Mouse (Mus musculus): Measurements from ENCODE around the gene Pigz. TPM values are rescaled to one million over a fixed set of nuclear protein-coding genes. Genes with fewer than 3 reads are reported as not detected.

The Pigz gene
- total and polyA plus RNA-seq, 2 experiments from 2014 or later = 2.9 to 4.1 TPM

DNA sequence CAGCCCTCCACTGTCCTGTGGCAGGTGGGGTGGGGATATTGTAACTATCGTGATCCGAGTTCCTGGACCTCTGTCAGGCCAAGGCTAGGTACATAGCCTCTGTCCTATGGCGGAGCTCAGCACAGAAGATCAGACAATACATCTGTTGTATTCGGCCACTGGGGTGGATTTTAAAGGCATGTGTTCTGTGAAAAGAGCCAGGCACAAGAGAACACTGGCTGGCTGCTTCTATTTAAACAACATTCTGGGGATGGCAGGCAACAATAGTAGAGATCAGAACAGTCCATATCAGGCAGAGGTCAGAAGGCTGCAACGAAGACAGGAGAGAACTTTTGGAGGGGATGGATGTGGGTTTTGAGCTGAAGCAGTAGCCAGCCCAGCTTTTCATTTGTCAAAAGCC is 1.4 kb upstream of the Pigz start:
- Histone ChIP-seq H3K9ac (no peak overlapping the region), H3K27ac (ENCODE audit: low read depth, low read length) (peak overlapping the region; percentile 96), H3K9me3 (ENCODE audit: low read length) (no peaks in the 10 kb centered on the region), H3K4me1 (ENCODE audit: insufficient read depth) (peaks cover 20% of the 10 kb centered on the region), H3K4me3 (ENCODE audit: low read depth, low read length) (no peak overlapping the region), H3K36me3 (ENCODE audit: insufficient read depth) (no peaks in the 10 kb centered on the region), H3K27me3 (ENCODE audit: insufficient read depth, low read length) (no peaks in the 10 kb centered on the region), H3K4me2 (ENCODE audit: low read depth) (0 out of 2 replicates have a peak overlapping the region, but pooled peaks have one; percentile 97)
- no peak for TF ChIP-seq CTCF (IDR thresholded peaks at IDR 0.05; ENCODE audit: low read depth)
- DNase-seq = no peak
- ATAC-seq = no peak
- WGBS = 24% methylated on average over 5 of the region's 5 CpGs

DNA sequence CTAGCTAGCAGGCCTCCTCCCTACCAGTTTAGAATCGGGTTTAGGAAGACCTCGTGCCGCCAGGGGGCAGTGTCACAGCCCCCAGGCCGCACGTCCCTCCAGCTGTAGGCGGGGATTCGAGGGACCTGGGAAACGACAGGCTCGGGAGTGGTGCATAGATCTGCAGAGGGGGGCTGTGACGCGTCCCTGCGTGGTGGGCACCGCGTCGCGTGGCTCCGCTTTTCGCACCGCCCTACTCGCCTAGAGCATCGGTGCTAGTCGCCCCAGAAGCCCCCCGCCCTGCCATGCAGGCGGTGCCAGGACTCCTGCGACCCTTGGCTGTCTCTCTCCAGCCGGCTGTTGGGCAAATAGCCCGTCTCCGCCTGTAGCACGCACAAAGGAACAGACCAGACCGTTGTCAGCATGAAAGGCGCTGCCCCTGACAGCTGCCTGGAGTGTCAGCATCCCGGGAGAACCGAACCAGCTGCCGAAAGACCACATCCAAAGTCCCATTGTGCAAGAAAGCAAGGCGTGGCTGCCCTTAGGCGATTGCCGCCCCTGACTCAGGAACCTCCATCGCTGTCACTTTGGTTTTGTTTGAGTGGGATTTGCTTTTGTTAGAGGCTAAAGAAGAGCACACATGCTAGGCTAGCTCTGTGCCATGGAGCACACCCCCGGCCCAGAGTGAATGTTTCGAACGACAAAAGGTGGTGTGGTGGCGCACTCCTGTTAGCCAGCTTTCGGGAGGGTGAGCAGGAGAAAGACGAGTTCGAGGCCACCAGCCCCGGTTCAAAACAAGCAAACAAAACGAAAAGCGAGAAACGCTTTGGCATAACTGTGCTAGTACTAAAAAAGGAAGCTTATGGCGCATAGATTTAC is 582 bp upstream of the Pigz start:
- Histone ChIP-seq H3K4me3 (ENCODE audit: low read depth, low read length) (peak overlapping the region; percentile 47), H3K36me3 (ENCODE audit: insufficient read depth) (no peaks in the 10 kb centered on the region), H3K4me1 (ENCODE audit: insufficient read depth) (peaks cover 20% of the 10 kb centered on the region), H3K27ac (ENCODE audit: low read depth, low read length) (peak overlapping the region; percentile 96), H3K27me3 (ENCODE audit: insufficient read depth, low read length) (no peaks in the 10 kb centered on the region), H3K9me3 (ENCODE audit: low read length) (no peaks in the 10 kb centered on the region), H3K4me2 (ENCODE audit: low read depth) (peak overlapping the region; percentile 97), H3K9ac (peak overlapping the region; percentile 83)
- peak; percentile 96 for TF ChIP-seq CTCF (IDR thresholded peaks at IDR 0.05; ENCODE audit: low read depth)
- WGBS = 2% methylated on average over 50 of the region's 50 CpGs
- peak; percentile 98 for DNase-seq
- peak; percentile 99 for ATAC-seq

DNA sequence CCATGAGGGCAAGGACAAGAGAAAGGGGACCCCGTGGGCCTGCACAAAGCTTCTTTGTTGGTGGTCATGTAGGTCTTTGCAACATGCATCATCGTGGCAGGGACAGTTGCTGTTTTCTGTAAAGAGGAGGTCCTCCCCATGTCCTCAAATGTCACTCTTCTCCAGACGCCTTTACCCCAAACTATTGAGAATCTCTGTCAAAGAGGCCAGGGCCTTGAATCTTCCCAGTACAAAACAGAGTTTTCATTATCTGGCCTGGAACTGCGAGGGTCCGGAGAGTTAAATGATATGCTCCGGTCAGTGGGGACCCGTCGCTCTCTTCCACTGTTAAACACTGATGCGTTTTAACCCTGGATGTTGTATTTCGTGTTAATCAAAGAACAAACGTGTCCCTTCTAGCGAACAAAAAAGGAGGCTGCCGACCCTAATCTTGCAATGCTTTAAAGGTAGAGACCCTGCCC is 929 bp downstream of the Pigz start:
- DNase-seq (no peak), ATAC-seq (no peak)
- no peaks in the 10 kb centered on the region for H3K36me3 ChIP-seq (ENCODE audit: insufficient read depth)
- peak overlapping the region; percentile 83 for H3K9ac ChIP-seq
- 20% methylated on average over 13 of the region's 13 CpGs for WGBS
- no peaks in the 10 kb centered on the region for H3K9me3 ChIP-seq (ENCODE audit: low read length)
- peak overlapping the region; percentile 47 for H3K4me3 ChIP-seq (ENCODE audit: low read depth, low read length)
- no peaks in the 10 kb centered on the region for H3K27me3 ChIP-seq (ENCODE audit: insufficient read depth, low read length)
- peak overlapping the region; percentile 96 for H3K27ac ChIP-seq (ENCODE audit: low read depth, low read length)
- no peak for TF ChIP-seq CTCF (IDR thresholded peaks at IDR 0.05; ENCODE audit: low read depth)
- H3K4me1 ChIP-seq (ENCODE audit: insufficient read depth) = peaks cover 20% of the 10 kb centered on the region
- H3K4me2 ChIP-seq (ENCODE audit: low read depth) = peak overlapping the region; percentile 97

DNA sequence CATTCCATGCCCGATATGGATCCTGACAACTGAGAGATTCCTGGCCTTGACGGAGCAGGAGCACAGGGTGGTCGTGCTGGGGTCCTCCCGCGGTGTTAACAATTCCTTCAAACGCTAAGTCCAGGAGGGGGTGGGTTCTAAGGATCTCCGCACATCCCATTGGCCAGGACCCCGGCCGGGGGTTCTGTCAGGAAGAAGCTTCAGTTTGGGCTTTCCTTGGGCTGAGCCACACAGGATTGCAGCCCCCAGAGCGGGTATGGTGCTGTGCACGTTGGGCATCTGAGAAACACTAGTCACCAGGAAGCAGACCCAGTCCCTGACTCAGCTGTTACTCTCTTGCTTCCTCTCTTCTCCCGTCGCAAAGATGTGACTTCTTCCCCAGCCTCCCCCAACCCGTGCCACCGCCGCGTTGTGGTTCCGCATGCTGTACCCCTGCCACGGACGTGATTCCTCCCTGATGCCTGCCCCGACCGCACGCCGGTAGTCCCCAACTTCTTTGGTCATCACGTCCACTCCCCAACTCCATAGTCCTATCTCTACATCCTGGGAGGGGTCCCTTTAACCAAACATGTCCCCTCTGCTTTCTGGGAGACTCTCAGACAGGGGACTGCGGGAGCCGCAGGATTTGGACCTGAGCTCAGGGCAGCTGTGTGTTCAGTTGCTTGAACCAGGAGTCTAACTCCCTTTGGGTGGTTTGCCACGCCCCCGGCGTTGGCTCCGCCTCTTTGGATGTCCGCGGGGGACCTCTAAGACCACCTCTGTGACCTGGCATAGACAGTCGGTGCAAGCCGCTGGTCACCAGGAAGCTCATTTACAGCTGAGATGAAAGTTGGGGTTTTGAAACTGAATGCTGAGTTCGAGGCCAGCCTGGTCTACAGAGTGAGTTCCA is 1.7 kb downstream of the Pigz start:
- TF ChIP-seq CTCF (IDR thresholded peaks at IDR 0.05; ENCODE audit: low read depth) = no peak
- ATAC-seq (no peak), DNase-seq (peak; percentile 62)
- Histone ChIP-seq H3K4me2 (ENCODE audit: low read depth) (peak overlapping the region; percentile 97), H3K27me3 (ENCODE audit: insufficient read depth, low read length) (no peaks in the 10 kb centered on the region), H3K36me3 (ENCODE audit: insufficient read depth) (no peaks in the 10 kb centered on the region), H3K27ac (ENCODE audit: low read depth, low read length) (peak overlapping the region; percentile 96; the same call in 1 of the 2 replicates), H3K9me3 (ENCODE audit: low read length) (no peaks in the 10 kb centered on the region), H3K4me1 (ENCODE audit: insufficient read depth) (peaks cover 20% of the 10 kb centered on the region), H3K4me3 (ENCODE audit: low read depth, low read length) (peak overlapping the region; percentile 47), H3K9ac (peak overlapping the region; percentile 83)
- 4% methylated on average over 36 of the region's 36 CpGs for WGBS

DNA sequence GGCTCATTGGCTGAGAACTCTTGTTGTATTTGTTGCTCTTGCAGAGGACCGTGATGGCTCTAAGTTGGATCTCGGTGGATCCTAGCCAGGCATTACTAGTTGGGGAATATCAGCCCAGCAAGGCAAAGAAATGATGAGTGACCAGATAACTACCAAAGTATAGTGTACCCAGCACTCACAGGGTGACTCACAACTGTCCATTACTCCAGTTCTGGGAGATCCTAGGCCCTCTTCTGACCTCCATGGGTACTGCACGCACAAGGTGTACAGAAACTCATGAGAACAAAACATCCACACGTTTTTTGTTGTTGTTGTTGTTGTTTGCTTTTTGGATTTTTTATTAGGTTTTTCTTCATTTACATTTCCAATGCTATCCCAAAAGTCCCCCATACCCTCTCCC is 2.9 kb downstream of the Pigz start:
- DNase-seq (no peak), ATAC-seq (no peak)
- H3K27me3 ChIP-seq (ENCODE audit: insufficient read depth, low read length) = no peaks in the 10 kb centered on the region
- H3K9ac ChIP-seq = no peak overlapping the region
- no peak overlapping the region for H3K4me3 ChIP-seq (ENCODE audit: low read depth, low read length)
- 0 out of 2 replicates have a peak, but pooled peaks have one; percentile 10 for TF ChIP-seq CTCF (IDR thresholded peaks at IDR 0.05; ENCODE audit: low read depth)
- peaks cover 20% of the 10 kb centered on the region for H3K4me1 ChIP-seq (ENCODE audit: insufficient read depth)
- no peak overlapping the region for H3K4me2 ChIP-seq (ENCODE audit: low read depth)
- H3K27ac ChIP-seq (ENCODE audit: low read depth, low read length) = no peak overlapping the region
- WGBS = 86% methylated on average over 4 of the region's 4 CpGs
- no peaks in the 10 kb centered on the region for H3K36me3 ChIP-seq (ENCODE audit: insufficient read depth)
- H3K9me3 ChIP-seq (ENCODE audit: low read length) = no peaks in the 10 kb centered on the region

DNA sequence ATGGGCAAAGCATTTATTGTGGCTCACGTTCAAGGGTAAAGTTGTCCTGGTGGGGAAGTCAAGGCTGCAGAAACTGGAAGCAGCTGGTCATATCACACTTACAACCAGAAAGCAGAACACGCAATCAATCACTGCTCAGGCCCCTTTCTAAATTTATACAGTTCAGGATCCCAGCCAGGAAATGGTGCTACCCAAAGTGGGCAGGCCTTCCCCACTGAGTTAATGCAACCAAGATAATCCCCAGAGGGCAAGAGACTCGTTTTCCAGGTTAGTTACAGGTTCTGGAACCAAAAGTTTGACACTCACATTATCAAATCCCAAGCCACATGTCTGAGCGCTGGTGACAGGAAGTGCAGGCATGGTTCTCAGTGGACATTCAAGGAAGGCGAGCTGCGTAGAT is 5.2 kb downstream of the Pigz start:
- DNase-seq = no peak
- no peak for TF ChIP-seq CTCF (IDR thresholded peaks at IDR 0.05; ENCODE audit: low read depth)
- Histone ChIP-seq H3K9ac (no peak overlapping the region), H3K9me3 (ENCODE audit: low read length) (no peaks in the 10 kb centered on the region), H3K4me3 (ENCODE audit: low read depth, low read length) (no peak overlapping the region), H3K27me3 (ENCODE audit: insufficient read depth, low read length) (no peaks in the 10 kb centered on the region), H3K4me2 (ENCODE audit: low read depth) (no peak overlapping the region), H3K36me3 (ENCODE audit: insufficient read depth) (no peaks in the 10 kb centered on the region), H3K4me1 (ENCODE audit: insufficient read depth) (peaks cover 14% of the 10 kb centered on the region; the same call in 1 of the 2 replicates), H3K27ac (ENCODE audit: low read depth, low read length) (no peak overlapping the region)
- whole genome bisulfite sequencing = 75% methylated on average over 6 of the region's 6 CpGs
- no peak for ATAC-seq
